In genomic region chr2:102250101-102250500, GRCm38 (mm10) we compare ENCODE assay signal across 12 mouse cellular contexts.
"Had no signal": no experiment of that assay in that cellular context is flagged by ENCODE, and none has a peak within 500 bp of the region (broad histone marks: within the 10 kb centered on the region; RNA-seq: fewer than 3 reads in every experiment).

No protein-coding gene starts in this region.

- DNase-seq: lung, adult 18-20 months; lung, embryonic 14.5 days; lung, postnatal 10 days; lung, postnatal 4 days; midbrain, embryonic 14.5 days; retina, postnatal 1 day; right cerebral cortex, adult 18-20 months; right cerebral cortex, postnatal 25 days; right cerebral cortex, postnatal 4 days; spleen, adult 18-20 months; thymus, adult 18-20 months; thymus, postnatal 25 days had no signal
